In genomic region chr19:14789992-14790391, GRCm38 (mm10) we compare ENCODE assay signal across 25 mouse cellular contexts.
"Had no signal": no experiment of that assay in that cellular context is flagged by ENCODE, and none has a peak within 500 bp of the region (broad histone marks: within the 10 kb centered on the region; RNA-seq: fewer than 3 reads in every experiment).

No protein-coding gene starts in this region.

- H3K9ac ChIP-seq: heart, embryonic 12.5 days; hindbrain, embryonic 12.5 days; hindbrain, embryonic 14.5 days; intestine, embryonic 15.5 days; kidney, embryonic 15.5 days; limb, embryonic 13.5 days had no signal

- H3K9me3 ChIP-seq: heart, embryonic 10.5 days; heart, embryonic 12.5 days; hindbrain, embryonic 10.5 days; hindbrain, embryonic 12.5 days; intestine, embryonic 15.5 days; kidney, embryonic 15.5 days; limb, embryonic 13.5 days had no signal

- DNase-seq: gastrocnemius, adult 2 months; gastrocnemius, postnatal 10 days; gastrocnemius, postnatal 25 days; heart, adult 18-20 months; heart, postnatal 10 days; heart, postnatal 4 days; kidney, adult 18-20 months; kidney, adult 8-10 months; kidney, postnatal 14 days; kidney, postnatal 36 days; layer of hippocampus, adult 9-11 months; layer of hippocampus, postnatal 36 days; left cerebral cortex, postnatal 4 days had no signal

- H3K27ac ChIP-seq: gastrocnemius, adult 2 months; heart, embryonic 10.5 days; hindbrain, embryonic 10.5 days; hindbrain, embryonic 12.5 days; hindbrain, embryonic 14.5 days; intestine, embryonic 15.5 days; kidney, embryonic 15.5 days; kidney, postnatal 0 days; limb, embryonic 13.5 days had no signal

- H3K4me2 ChIP-seq: heart, embryonic 12.5 days; hindbrain, embryonic 12.5 days; hindbrain, embryonic 14.5 days; intestine, embryonic 15.5 days; kidney, embryonic 15.5 days; limb, embryonic 13.5 days had no signal

- H3K36me3 ChIP-seq: heart, embryonic 10.5 days; heart, embryonic 12.5 days; hindbrain, embryonic 10.5 days; hindbrain, embryonic 12.5 days; intestine, embryonic 15.5 days; kidney, embryonic 15.5 days; limb, embryonic 13.5 days had no signal

- ATAC-seq: hindbrain, embryonic 16.5 days; inflammation-experienced regulatory T-cells, adult 6 months; intestine, embryonic 15.5 days; intestine, postnatal 0 days had no signal

- H3K4me3 ChIP-seq: gastrocnemius, adult 2 months; heart, embryonic 10.5 days; heart, embryonic 12.5 days; hindbrain, embryonic 10.5 days; hindbrain, embryonic 12.5 days; intestine, embryonic 15.5 days; kidney, embryonic 15.5 days; limb, embryonic 13.5 days had no signal

- H3K27me3 ChIP-seq: intestine, embryonic 15.5 days; limb, embryonic 13.5 days had no signal

- H3K4me1 ChIP-seq: limb, embryonic 13.5 days had no signal
